Mouse (Mus musculus): ENCODE measurements around the gene Cdk5.

- TF ChIP-seq CTCF (IDR thresholded peaks at IDR 0.05) (no peak), EP300 (IDR thresholded peaks at IDR 0.05) (no peak)
Measured at GRCm38 (mm10) chr5:24413938-24414337, 9.4 kb downstream of the Cdk5 start.
